Mouse (Mus musculus) limb, embryonic 14.5 days (tissue): ENCODE measurements around the gene Gltpd2. TPM values are rescaled to one million over a fixed set of nuclear protein-coding genes. Genes with fewer than 3 reads are reported as not detected.
"Not testable (repeated sequence)": the region's sequence is repeated elsewhere in the genome, so short reads cannot be mapped to it uniquely, and the experiment has no call there.

Experiments
- ATAC-seq: fragments of 200-750 bp; cut with Nextera tagmentation; 2 replicates; pipeline ENCODE4 v1.8.0; 2017; ENCODE audit warnings: low read depth, moderate number of reproducible peaks, moderate TSS enrichment; ENCODE audit not compliant: low FRiP score
- DNase-seq: peaks from one replicate; pipeline ENCODE4 v3.0.0-alpha.2; 2015; ENCODE audit warnings: low spot score
- H3K27ac ChIP-seq: fragments of 300-500 bp; sonication (generic); replicated peaks from 2 replicates; pipeline ENCODE4 v1.5.1; 2014; ENCODE audit warnings: low read depth, mild to moderate bottlenecking, low read length, moderate library complexity, mixed read lengths
- H3K27me3 ChIP-seq: fragments of 300-500 bp; sonication (generic); 2 replicates; pipeline ENCODE4 v1.6.1; 2014; ENCODE audit warnings: low read length, mixed read lengths; ENCODE audit not compliant: control insufficient read depth, insufficient read depth
- H3K36me3 ChIP-seq: fragments of 300-500 bp; sonication (generic); 2 replicates; pipeline ENCODE4 v1.6.1; 2014; ENCODE audit warnings: mild to moderate bottlenecking, low read length, moderate library complexity, mixed read lengths; ENCODE audit not compliant: control insufficient read depth, insufficient read depth
- H3K4me1 ChIP-seq: fragments of 300-500 bp; sonication (generic); 2 replicates; pipeline ENCODE4 v1.6.1; 2014; ENCODE audit warnings: antibody characterized with exemption, low read length, mixed read lengths; ENCODE audit not compliant: control insufficient read depth, insufficient read depth
- H3K4me2 ChIP-seq: fragments of 300-500 bp; sonication (generic); replicated peaks from 2 replicates; pipeline ENCODE4 v1.6.1; 2014; ENCODE audit warnings: low read depth, mild to moderate bottlenecking, low read length, moderate library complexity; ENCODE audit not compliant: severe bottlenecking
- H3K4me3 ChIP-seq: fragments of 300-500 bp; sonication (generic); replicated peaks from 2 replicates; pipeline ENCODE4 v1.5.1; 2014; ENCODE audit warnings: low read length
- H3K9ac ChIP-seq: fragments of 300-500 bp; sonication (generic); 2 replicates; pipeline ENCODE4 v1.6.1; 2014; ENCODE audit warnings: mild to moderate bottlenecking, low read depth, low read length, moderate library complexity; ENCODE audit not compliant: severe bottlenecking
- H3K9me3 ChIP-seq: fragments of 300-500 bp; sonication (generic); 2 replicates; pipeline ENCODE4 v1.6.1; 2016; ENCODE audit warnings: low read length; ENCODE audit not compliant: control insufficient read depth
- POLR2A ChIP-seq: fragments of 200-500 bp; IDR thresholded peaks from 2 replicates; pipeline ENCODE4 v1.8.0; 2012; ENCODE audit warnings: inconsistent platforms, mild to moderate bottlenecking, moderate library complexity, borderline replicate concordance; ENCODE audit not compliant: insufficient read depth, insufficient read length; ENCODE audit errors: extremely low read depth
- WGBS: fragments of 180-500 bp; shearing (Covaris S2); extraction: QIAGEN DNeasy Blood & Tissue Kit; methylation state at CpG from one replicate; pipeline ENCODE4 v1.1.7; 2014; 5-methylcytosine and 5-hydroxymethylcytosine counted together
- polyA plus RNA-seq, 2 experiments: library from polyadenylated mRNA; depleted of rRNA in 1 of 2; stranded (reverse) in 1 of 2; unstranded in 1 of 2; fragments of >200 nt; fragmentation: Nextera tagmentation in 1 of 2; extraction: Ambion mirVana in 1 of 2; gene quantifications; 2 replicates each; pipeline versions ENCODE4 v1.2.1 to v1.2.3; 2012 to 2014

The Gltpd2 gene
- polyA plus RNA-seq (2012; rRNA removed) (0.24 and 0.36 TPM in 2 replicates), polyA plus RNA-seq (2014; fragmentation: Nextera tagmentation; extraction: Ambion mirVana) (0.54 and 0.73 TPM in 2 replicates)

DNA sequence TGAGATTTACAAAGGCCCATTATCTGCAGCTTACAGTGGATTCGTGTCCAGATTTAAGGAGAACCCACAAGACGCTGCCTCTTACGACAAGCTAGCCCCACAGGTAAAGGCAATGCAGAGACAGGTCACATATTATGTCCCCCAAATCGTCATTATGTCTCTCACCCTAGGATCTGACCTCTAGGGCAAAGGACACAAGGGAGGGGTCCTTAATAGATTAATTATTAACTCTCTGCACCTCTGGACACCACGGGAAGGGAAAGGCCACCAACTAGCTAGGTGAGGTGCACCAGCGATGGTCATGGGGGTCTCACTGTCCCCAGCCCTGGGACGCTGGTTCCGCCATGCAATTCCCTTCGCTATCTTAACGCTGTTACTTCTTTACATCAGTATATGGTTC lies at the start of gene Gltpd2:
Gltpd2 (plus strand) TSS at position 274 of the 400 bp plus-strand sequence.
- Histone ChIP-seq H3K9me3 (no peaks in the 10 kb centered on the region), H3K36me3 (no peaks in the 10 kb centered on the region), H3K4me1 (0 out of 2 replicates have a peak, but pooled peaks cover 4% of the 10 kb centered on the region), H3K27ac (no peak within 1 kb of the TSS), H3K4me3 (peak within 1 kb of the TSS; percentile 31), H3K4me2 (peak within 1 kb of the TSS; percentile 48), H3K27me3 (no peaks in the 10 kb centered on the region), H3K9ac (peak within 1 kb of the TSS; percentile 59)
- no peak for ATAC-seq
- no peak for DNase-seq
- no peak for TF ChIP-seq POLR2A
- WGBS = 82% methylated on average over 10 of the region's 10 CpGs

DNA sequence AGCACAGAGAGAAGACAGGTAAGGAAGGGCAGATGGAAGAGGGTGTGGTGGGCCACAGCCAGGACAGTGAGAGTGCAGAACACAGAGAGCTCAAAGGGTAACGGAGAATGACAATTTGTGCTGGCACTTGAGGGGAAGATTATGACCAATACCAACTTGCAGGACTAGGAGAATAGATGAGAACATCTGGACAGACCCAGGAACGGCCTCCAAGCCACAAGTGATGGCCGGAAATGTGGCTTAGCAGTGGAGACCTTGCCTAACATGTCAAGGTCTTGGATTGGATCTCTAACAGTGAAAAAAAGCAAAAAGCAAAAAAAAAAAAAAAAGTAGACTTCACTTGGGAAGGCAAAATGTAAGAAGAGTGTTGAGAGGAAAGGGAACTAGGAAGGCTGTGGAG lies 49.2 kb upstream of the Gltpd2 start:
- ATAC-seq (no peak), DNase-seq (no peak)
- H3K27ac ChIP-seq = no peak overlapping the region
- TF ChIP-seq POLR2A = no peak
- H3K9me3 ChIP-seq = no peaks in the 10 kb centered on the region
- no peak overlapping the region for H3K4me2 ChIP-seq
- H3K4me1 ChIP-seq = peaks cover 9% of the 10 kb centered on the region
- no peak overlapping the region for H3K9ac ChIP-seq
- H3K36me3 ChIP-seq = no peaks in the 10 kb centered on the region
- 84% methylated on average over 3 of the region's 3 CpGs for WGBS
- H3K4me3 ChIP-seq = no peak overlapping the region
- 0 out of 2 replicates have a peak, but pooled peaks cover 7% of the 10 kb centered on the region for H3K27me3 ChIP-seq

DNA sequence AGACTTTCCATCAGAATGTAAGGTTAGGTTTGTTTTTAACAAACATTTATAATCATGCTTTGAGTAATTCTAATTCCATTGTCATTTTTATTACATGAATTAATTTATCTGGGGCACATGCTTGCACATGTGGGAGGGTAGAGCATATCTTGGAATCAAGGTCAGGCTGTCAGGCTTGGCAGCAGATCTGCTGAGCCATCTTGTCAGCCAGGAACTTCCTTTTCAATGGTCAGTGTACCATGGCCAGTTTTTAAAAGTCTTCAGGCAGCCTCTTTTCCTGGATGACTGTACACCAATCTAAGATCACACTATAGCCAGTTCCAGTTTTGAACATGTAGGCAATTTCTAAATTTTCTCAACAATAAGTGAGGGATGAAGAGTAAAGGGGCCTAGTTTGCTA lies 46.3 kb upstream of the Gltpd2 start:
- Histone ChIP-seq H3K36me3 (no peaks in the 10 kb centered on the region), H3K4me3 (no peak overlapping the region), H3K9me3 (no peaks in the 10 kb centered on the region), H3K27me3 (no peaks in the 10 kb centered on the region), H3K9ac (no peak overlapping the region), H3K27ac (no peak overlapping the region), H3K4me1 (no peaks in the 10 kb centered on the region), H3K4me2 (no peak overlapping the region)
- no peak for ATAC-seq
- DNase-seq = no peak
- TF ChIP-seq POLR2A = no peak

DNA sequence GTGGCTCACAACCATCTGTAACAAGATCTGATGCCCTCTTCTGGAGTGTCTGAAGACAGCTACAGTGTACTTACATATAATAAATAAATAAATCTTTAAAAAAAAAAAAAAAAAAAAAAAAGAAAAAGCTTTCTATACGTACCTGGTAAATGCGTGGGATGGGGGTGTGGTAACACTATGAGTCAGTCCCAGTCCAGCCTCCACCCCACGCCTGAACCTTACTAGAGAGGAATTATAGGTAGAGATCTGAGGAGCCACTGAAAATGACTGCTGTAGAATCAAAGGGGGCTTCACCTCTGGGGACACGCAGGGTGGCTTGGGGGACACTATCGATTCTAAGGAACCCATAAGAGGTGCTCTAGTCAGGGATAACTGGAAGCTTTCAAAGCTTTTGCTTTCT lies 45.7 kb upstream of the Gltpd2 start:
- not testable (repeated sequence) for H3K27ac ChIP-seq, H3K4me1 ChIP-seq, DNase-seq, H3K27me3 ChIP-seq, ATAC-seq, H3K36me3 ChIP-seq, H3K4me3 ChIP-seq, H3K9ac ChIP-seq, H3K4me2 ChIP-seq, H3K9me3 ChIP-seq
- WGBS = 85% methylated on average over 5 of the region's 5 CpGs

DNA sequence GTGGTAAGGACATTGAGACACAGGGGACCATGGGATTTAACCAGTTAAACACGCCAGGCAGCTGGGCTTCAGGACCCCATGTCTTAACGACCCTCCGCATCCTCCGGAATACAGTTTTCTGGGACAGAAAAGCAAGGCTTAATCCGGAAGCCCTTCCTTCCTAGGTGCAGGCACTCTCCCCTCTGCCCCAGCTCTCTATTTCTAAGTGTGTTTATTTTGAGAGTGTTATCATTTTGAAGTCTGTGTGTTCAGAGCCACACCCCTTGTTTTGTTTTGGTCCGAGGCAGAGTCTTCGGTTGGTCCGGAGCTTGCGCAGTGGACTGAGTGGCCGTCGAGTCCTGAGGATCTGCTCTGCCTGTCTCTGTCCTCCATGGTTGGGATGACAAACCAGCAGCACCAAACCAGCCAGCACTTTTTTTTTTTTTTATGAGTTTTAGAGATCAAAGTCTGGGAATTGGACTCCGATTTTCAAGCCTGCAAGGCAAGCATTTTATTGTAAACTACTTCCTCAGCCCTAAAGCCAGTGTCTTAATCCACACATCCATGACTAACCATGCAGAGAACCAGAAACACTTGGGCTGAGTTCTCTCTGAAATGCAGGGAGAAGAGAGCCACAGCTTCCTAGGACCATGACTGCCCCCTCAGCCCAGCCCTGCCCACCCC lies 44.0 kb upstream of the Gltpd2 start:
- Histone ChIP-seq H3K4me2 (no peak overlapping the region), H3K4me3 (no peak overlapping the region), H3K36me3 (no peaks in the 10 kb centered on the region), H3K9me3 (no peaks in the 10 kb centered on the region), H3K9ac (no peak overlapping the region), H3K27me3 (no peaks in the 10 kb centered on the region), H3K27ac (no peak overlapping the region), H3K4me1 (no peaks in the 10 kb centered on the region)
- WGBS = 67% methylated on average over 12 of the region's 12 CpGs
- ATAC-seq (no peak), DNase-seq (no peak)
- no peak for TF ChIP-seq POLR2A
